Mouse (Mus musculus) left cerebral cortex, postnatal 4 days (tissue): ENCODE results near the gene Zfp986. TPM values are rescaled to one million over a fixed set of nuclear protein-coding genes. Genes with fewer than 3 reads are reported as not detected.
"Not testable (repeated sequence)": the region's sequence is repeated elsewhere in the genome, so short reads cannot be mapped to it uniquely, and the experiment has no call there.

ENCODE experiments used
- DNase-seq: peaks from one replicate; pipeline ENCODE4 v3.0.0-alpha.2; 2022
- intact Hi-C: fragments of 180-260 bp; cut with DNase I; formaldehyde crosslinking; loops from one replicate; pipeline ENCODE4 v1.15.1; 2025
- total RNA-seq, 2 experiments: library from RNA; stranded (reverse); gene quantifications; 2 replicates each; pipeline ENCODE4 v1.2.3; 2021

Gene Zfp986
- under 1 TPM in 1 of 2 experiments, not detected in 1; 0.50 TPM for total RNA-seq

- DNase-seq, intact Hi-C loops: not testable (repeated sequence)
Observed at GRCm38 (mm10) chr4:145868494-145868893, at the start of gene Zfp986. Zfp986 (plus strand) TSS chr4:145868794.

- DNase-seq, intact Hi-C loops: not testable (repeated sequence)
Observed at GRCm38 (mm10) chr4:145819946-145820345, 48.6 kb upstream of the Zfp986 start.

GRCm38 (mm10) chr4:145825606-145826005, 43.0 kb upstream of the Zfp986 start:
- DNase-seq, intact Hi-C loops: not testable (repeated sequence)

GRCm38 (mm10) chr4:145831328-145832062, 37.1 kb upstream of the Zfp986 start:
- DNase-seq, intact Hi-C loops: not testable (repeated sequence)

GRCm38 (mm10) chr4:145836300-145836862, 32.2 kb upstream of the Zfp986 start:
- intact Hi-C loops, DNase-seq: not testable (repeated sequence)

GRCm38 (mm10) chr4:145836863-145837440, 31.6 kb upstream of the Zfp986 start:
- intact Hi-C loops, DNase-seq: not testable (repeated sequence)

- DNase-seq, intact Hi-C loops: not testable (repeated sequence)
Observed at GRCm38 (mm10) chr4:145846793-145847192, 21.8 kb upstream of the Zfp986 start.

GRCm38 (mm10) chr4:145848183-145848890, 20.3 kb upstream of the Zfp986 start:
- DNase-seq, intact Hi-C loops: not testable (repeated sequence)

GRCm38 (mm10) chr4:145848891-145849214, 19.7 kb upstream of the Zfp986 start:
- intact Hi-C loops, DNase-seq: not testable (repeated sequence)

- intact Hi-C loops, DNase-seq: not testable (repeated sequence)
Observed at GRCm38 (mm10) chr4:145851421-145851820, 17.2 kb upstream of the Zfp986 start.

GRCm38 (mm10) chr4:145863872-145864271, 4.7 kb upstream of the Zfp986 start:
- DNase-seq, intact Hi-C loops: not testable (repeated sequence)

Other genes starting within 250 kb of the Zfp986 start
- gene Zfp980, start 198.1 kb upstream of the Zfp986 start, total RNA-seq = under 1 TPM; 0.20 to 0.22 TPM
- under 1 TPM in 1 of 2 experiments, not detected in 1; 0.20 TPM for gene Zfp987, start 228.5 kb downstream of the Zfp986 start, total RNA-seq